Comparison of ENCODE assay signal across 10 mouse cellular contexts in genomic region chr9:41302809-41303493, GRCm38 (mm10).
DNase-seq lines count a peak whose midpoint lies in the region; ATAC-seq lines count a peak whose summit lies in the region.
"Had no signal": no experiment of that assay in that cellular context is flagged by ENCODE, and none has a peak within 500 bp of the region (broad histone marks: within the 10 kb centered on the region; RNA-seq: fewer than 3 reads in every experiment).

No protein-coding gene starts in this region.

- H3K27me3 ChIP-seq in forebrain, embryonic 14.5 days (replicated peaks; ENCODE audit: control insufficient read depth, insufficient read depth, low read length) = no peaks in the 10 kb centered on the region
- no peaks in the 10 kb centered on the region; the same call in 1 of the 2 replicates for H3K27me3 ChIP-seq in midbrain, embryonic 11.5 days (ENCODE audit: control insufficient read depth, insufficient read depth, low read length)
- H3K27me3 ChIP-seq: limb, embryonic 15.5 days had no signal

- no peaks in the 10 kb centered on the region for H3K36me3 ChIP-seq in forebrain, embryonic 14.5 days (ENCODE audit: control insufficient read depth, insufficient read depth, low read length)
- no peaks in the 10 kb centered on the region for H3K36me3 ChIP-seq in midbrain, embryonic 11.5 days (ENCODE audit: control insufficient read depth, insufficient read depth, low read length)
- H3K36me3 ChIP-seq: heart, embryonic 10.5 days; limb, embryonic 15.5 days had no signal

- DNase-seq in ovary, postnatal 14 days (ENCODE audit: low spot score) = peak; percentile 22
- DNase-seq in ovary, postnatal 10 days (ENCODE audit: low spot score) = no peak
- peak; percentile 88 for DNase-seq in forebrain, embryonic 14.5 days (ENCODE audit: low spot score)
- peak; percentile 89 for DNase-seq in midbrain, embryonic 11.5 days (ENCODE audit: low spot score, missing footprints)
- no peak for DNase-seq in right cerebral cortex, postnatal 4 days
- DNase-seq in kidney, adult 11 months = no peak
- no peak for DNase-seq in urinary bladder, postnatal 4 days (ENCODE audit: low spot score in 2 of 2)
- DNase-seq: kidney, adult 9 months had no signal

- H3K4me2 ChIP-seq in forebrain, embryonic 14.5 days (ENCODE audit: low read length) = peak overlapping the region; percentile 3; the same call in 1 of the 2 replicates
- H3K4me2 ChIP-seq in midbrain, embryonic 11.5 days = no peak overlapping the region
- H3K4me2 ChIP-seq: limb, embryonic 15.5 days had no signal

- H3K9ac ChIP-seq in forebrain, embryonic 14.5 days (ENCODE audit: low read length) = no peak overlapping the region
- H3K9ac ChIP-seq in midbrain, embryonic 11.5 days (ENCODE audit: low read length) = no peak overlapping the region
- H3K9ac ChIP-seq: limb, embryonic 15.5 days had no signal

- H3K9me3 ChIP-seq in forebrain, embryonic 14.5 days (replicated peaks; ENCODE audit: control insufficient read depth, low read length) = no peaks in the 10 kb centered on the region
- no peaks in the 10 kb centered on the region for H3K9me3 ChIP-seq in midbrain, embryonic 11.5 days (ENCODE audit: control insufficient read depth, low read length)
- H3K9me3 ChIP-seq: heart, embryonic 10.5 days; limb, embryonic 15.5 days had no signal

- peaks cover 15% of the 10 kb centered on the region for H3K4me1 ChIP-seq in forebrain, embryonic 14.5 days (ENCODE audit: control insufficient read depth, insufficient read depth, low read length)
- peaks cover 10% of the 10 kb centered on the region; the same call in 1 of the 2 replicates for H3K4me1 ChIP-seq in midbrain, embryonic 11.5 days (ENCODE audit: control insufficient read depth, insufficient read depth, low read length)

- H3K27ac ChIP-seq in forebrain, embryonic 14.5 days (ENCODE audit: low read depth, low read length) = peak overlapping the region; percentile 5; the same call in 1 of the 2 replicates
- no peak overlapping the region for H3K27ac ChIP-seq in midbrain, embryonic 11.5 days (ENCODE audit: low read depth, low read length)
- H3K27ac ChIP-seq: heart, embryonic 10.5 days; limb, embryonic 15.5 days had no signal

- 16% methylated on average over 8 of the region's 8 CpGs for WGBS in forebrain, embryonic 14.5 days
- 55% methylated on average over 8 of the region's 8 CpGs for WGBS in midbrain, embryonic 11.5 days

- no peak overlapping the region for H3K4me3 ChIP-seq in forebrain, embryonic 14.5 days (ENCODE audit: low read depth, low read length)
- no peak overlapping the region for H3K4me3 ChIP-seq in midbrain, embryonic 11.5 days (ENCODE audit: low read depth, low read length)
- H3K4me3 ChIP-seq: heart, embryonic 10.5 days; limb, embryonic 15.5 days had no signal

- peak; percentile 85 for ATAC-seq in forebrain, embryonic 14.5 days
- peak; percentile 78 for ATAC-seq in midbrain, embryonic 11.5 days (ENCODE audit: low FRiP score)

Comparison
In these comparisons a context has a peak if more than half of its experiments do, and no peak if none do; other contexts are left out.
1. DNase-seq: peak in ovary, postnatal 14 days (single experiment), forebrain, embryonic 14.5 days (single experiment) and midbrain, embryonic 11.5 days (single experiment); none in ovary, postnatal 10 days (single experiment), right cerebral cortex, postnatal 4 days (single experiment), kidney, adult 11 months (single experiment) and urinary bladder, postnatal 4 days (0 of 2).